Comparison of ENCODE assay signal across 11 mouse cellular contexts in genomic region chr13:59079761-59080461, GRCm38 (mm10).
A peak's percentile ranks its signal among the peaks of the same experiment; 100 is the strongest.
DNase-seq lines count a peak whose midpoint lies in the region; ATAC-seq and TF ChIP-seq lines count a peak whose summit lies in the region.
"Had no signal": no experiment of that assay in that cellular context is flagged by ENCODE, and none has a peak within 500 bp of the region (broad histone marks: within the 10 kb centered on the region; RNA-seq: fewer than 3 reads in every experiment).

No protein-coding gene starts in this region.

- peak overlapping the region; percentile 82 for H3K27ac ChIP-seq in forebrain, embryonic 10.5 days
- peak overlapping the region; percentile 60 for H3K27ac ChIP-seq in hindbrain, embryonic 12.5 days
- H3K27ac ChIP-seq in midbrain, embryonic 12.5 days (replicated peaks) = peak overlapping the region; percentile 54
- no peak overlapping the region for H3K27ac ChIP-seq in thymus, adult 2 months (ENCODE audit: control insufficient read depth, insufficient read depth, low read length)
- H3K27ac ChIP-seq: heart, embryonic 13.5 days had no signal

- WGBS in forebrain, embryonic 10.5 days = 45% methylated on average over 7 of the region's 7 CpGs
- WGBS in hindbrain, embryonic 12.5 days = 29% methylated on average over 7 of the region's 7 CpGs
- WGBS in midbrain, embryonic 12.5 days = 20% methylated on average over 7 of the region's 7 CpGs
- WGBS in thymus, adult 2 months = 78% methylated on average over 7 of the region's 7 CpGs

- H3K4me2 ChIP-seq in hindbrain, embryonic 12.5 days (replicated peaks) = no peak overlapping the region
- no peak overlapping the region for H3K4me2 ChIP-seq in midbrain, embryonic 12.5 days (replicated peaks)
- H3K4me2 ChIP-seq: heart, embryonic 13.5 days had no signal

- no peak for TF ChIP-seq POLR2A in thymus, adult 2 months (IDR thresholded peaks at IDR 0.05; ENCODE audit: control insufficient read depth, extremely low read depth, insufficient read depth, low read length, poor library complexity)

- peaks cover 27% of the 10 kb centered on the region for H3K27me3 ChIP-seq in forebrain, embryonic 10.5 days (ENCODE audit: poor library complexity, severe bottlenecking)
- 0 out of 2 replicates have a peak, but pooled peaks cover 4% of the 10 kb centered on the region for H3K27me3 ChIP-seq in hindbrain, embryonic 12.5 days
- H3K27me3 ChIP-seq in midbrain, embryonic 12.5 days = peaks cover 6% of the 10 kb centered on the region; the same call in 1 of the 2 replicates
- no peaks in the 10 kb centered on the region for H3K27me3 ChIP-seq in thymus, adult 2 months (ENCODE audit: control insufficient read depth, insufficient read depth, low read length)

- DNase-seq in frontal cortex, postnatal 10 days (ENCODE audit: low spot score in 2 of 2) = peak; percentile 38 to 67
- DNase-seq in frontal cortex, adult 2 months (ENCODE audit: extremely low spot score in 1 of 2, low spot score in 1 of 2) = no peak
- DNase-seq in forebrain, embryonic 10.5 days (ENCODE audit: extremely low spot score, low spot score) = peak; percentile 43
- no peak for DNase-seq in ovary, postnatal 10 days (ENCODE audit: low spot score)
- DNase-seq in thymus, adult 2 months = no peak
- DNase-seq in spleen, postnatal 14 days (ENCODE audit: low spot score in 2 of 2) = no peak
- DNase-seq: lung, adult 18-20 months had no signal

- 0 out of 2 replicates have a peak overlapping the region, but pooled peaks have one; percentile 8 for H3K9ac ChIP-seq in hindbrain, embryonic 12.5 days
- no peak overlapping the region for H3K9ac ChIP-seq in midbrain, embryonic 12.5 days (replicated peaks)
- H3K9ac ChIP-seq: heart, embryonic 13.5 days had no signal

- H3K4me3 ChIP-seq in forebrain, embryonic 10.5 days = no peak overlapping the region
- no peak overlapping the region for H3K4me3 ChIP-seq in hindbrain, embryonic 12.5 days
- no peak overlapping the region for H3K4me3 ChIP-seq in midbrain, embryonic 12.5 days
- H3K4me3 ChIP-seq in thymus, adult 2 months (ENCODE audit: control insufficient read depth, insufficient read depth, low read length) = no peak overlapping the region
- H3K4me3 ChIP-seq: heart, embryonic 13.5 days had no signal

- H3K4me1 ChIP-seq in forebrain, embryonic 10.5 days = peaks cover 21% of the 10 kb centered on the region
- H3K4me1 ChIP-seq in hindbrain, embryonic 12.5 days = peaks cover 13% of the 10 kb centered on the region
- H3K4me1 ChIP-seq in midbrain, embryonic 12.5 days = peaks cover 13% of the 10 kb centered on the region
- no peaks in the 10 kb centered on the region for H3K4me1 ChIP-seq in thymus, adult 2 months (replicated peaks; ENCODE audit: control insufficient read depth, insufficient read depth, low read length)
- H3K4me1 ChIP-seq: heart, embryonic 13.5 days had no signal

- no peak for TF ChIP-seq CTCF in thymus, adult 2 months (IDR thresholded peaks at IDR 0.05; ENCODE audit: borderline replicate concordance, control insufficient read depth, extremely low read depth, insufficient read depth, low read length, poor library complexity)

- H3K9me3 ChIP-seq in forebrain, embryonic 10.5 days = no peaks in the 10 kb centered on the region
- H3K9me3 ChIP-seq in hindbrain, embryonic 12.5 days (replicated peaks) = no peaks in the 10 kb centered on the region
- H3K9me3 ChIP-seq in midbrain, embryonic 12.5 days = no peaks in the 10 kb centered on the region
- H3K9me3 ChIP-seq: heart, embryonic 13.5 days had no signal

- peak; percentile 64; the same call in 1 of the 2 replicates for ATAC-seq in hindbrain, embryonic 12.5 days (ENCODE audit: low FRiP score)
- ATAC-seq in midbrain, embryonic 12.5 days (ENCODE audit: low FRiP score, low read depth) = peak; percentile 90
- ATAC-seq: intestine, postnatal 0 days had no signal

- no peaks in the 10 kb centered on the region for H3K36me3 ChIP-seq in forebrain, embryonic 10.5 days (replicated peaks)
- H3K36me3 ChIP-seq in hindbrain, embryonic 12.5 days = no peaks in the 10 kb centered on the region
- no peaks in the 10 kb centered on the region for H3K36me3 ChIP-seq in midbrain, embryonic 12.5 days
- no peaks in the 10 kb centered on the region for H3K36me3 ChIP-seq in thymus, adult 2 months (ENCODE audit: control insufficient read depth, insufficient read depth, low read length)
- H3K36me3 ChIP-seq: heart, embryonic 13.5 days had no signal

Comparison
In these comparisons a context has a peak if more than half of its experiments do, and no peak if none do; other contexts are left out.
1. DNase-seq: peak in frontal cortex, postnatal 10 days (2 of 2) and forebrain, embryonic 10.5 days (single experiment); none in frontal cortex, adult 2 months (0 of 2), ovary, postnatal 10 days (single experiment), thymus, adult 2 months (single experiment) and spleen, postnatal 14 days (0 of 2).